Mouse (Mus musculus) small intestine, adult 2 months (tissue): Measurements from ENCODE around the gene Ascl5.

ENCODE experiments used
- CTCF ChIP-seq: fragments of 200-500 bp; IDR thresholded peaks from 2 replicates; pipeline ENCODE4 v1.5.1; 2012; ENCODE audit warnings: low read depth, mild to moderate bottlenecking, control low read depth, inconsistent platforms, low read length, moderate library complexity, mixed read lengths; ENCODE audit not compliant: insufficient replicate concordance, insufficient read length; ENCODE audit errors: extremely low read depth
- POLR2A ChIP-seq: fragments of 200-500 bp; IDR thresholded peaks from 2 replicates; pipeline ENCODE4 v1.6.1; 2012; ENCODE audit warnings: low read depth, mild to moderate bottlenecking, control low read depth, inconsistent platforms, low read length, moderate library complexity

DNA sequence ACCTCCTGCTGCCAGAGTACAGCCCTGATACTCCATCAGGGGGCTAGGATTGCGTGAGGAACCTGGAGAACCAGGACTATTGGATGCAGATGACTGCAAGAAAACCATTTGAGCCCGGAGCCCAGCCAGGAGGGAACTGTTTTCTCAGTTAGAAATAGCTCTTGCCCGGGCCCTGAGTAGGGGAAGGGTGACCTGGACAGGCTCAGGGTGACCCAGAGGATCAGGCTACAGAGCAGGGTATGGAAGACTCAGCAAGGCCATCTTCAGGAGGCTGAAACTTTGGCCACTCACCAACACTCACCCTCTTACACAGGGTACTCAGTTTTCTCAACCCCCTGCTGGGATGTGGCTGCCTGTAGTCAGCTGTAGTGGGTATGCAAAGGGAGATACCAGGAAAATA lies 17.0 kb downstream of the Ascl5 start:
- TF ChIP-seq POLR2A (no peak), CTCF (no peak)
